ENCODE assay signal across 8 mouse cellular contexts in genomic region chr4:24967251-24967650, GRCm38 (mm10). TPM values are rescaled to one million over a fixed set of nuclear protein-coding genes. Genes with fewer than 3 reads are reported as not detected.
DNase-seq lines count a peak whose midpoint lies in the region; ATAC-seq lines count a peak whose summit lies in the region.

No protein-coding gene starts in this region.

- H3K36me3 ChIP-seq in heart, embryonic 14.5 days (ENCODE audit: control insufficient read depth, insufficient read depth, low read length) = no peaks in the 10 kb centered on the region
- H3K36me3 ChIP-seq in hindbrain, embryonic 14.5 days (replicated peaks; ENCODE audit: control insufficient read depth, insufficient read depth) = no peaks in the 10 kb centered on the region
- H3K36me3 ChIP-seq in midbrain, embryonic 16.5 days (ENCODE audit: control insufficient read depth, insufficient read depth, low read length) = no peaks in the 10 kb centered on the region

- 26% methylated on average over 7 of the region's 7 CpGs for WGBS in heart, embryonic 14.5 days
- WGBS in hindbrain, embryonic 14.5 days = 19% methylated on average over 7 of the region's 7 CpGs
- 13% methylated on average over 7 of the region's 7 CpGs for WGBS in midbrain, embryonic 16.5 days

- H3K9ac ChIP-seq in heart, embryonic 14.5 days (ENCODE audit: low read length) = peak overlapping the region; percentile 76
- peak overlapping the region; percentile 94 for H3K9ac ChIP-seq in hindbrain, embryonic 14.5 days
- 0 out of 2 replicates have a peak overlapping the region, but pooled peaks have one; percentile 34 for H3K9ac ChIP-seq in midbrain, embryonic 16.5 days (ENCODE audit: low read depth, low read length)

- peaks cover 3% of the 10 kb centered on the region; the same call in 1 of the 2 replicates for H3K27me3 ChIP-seq in heart, embryonic 14.5 days (ENCODE audit: control insufficient read depth, insufficient read depth, low read length)
- H3K27me3 ChIP-seq in hindbrain, embryonic 14.5 days (ENCODE audit: control insufficient read depth, insufficient read depth, low read length) = no peaks in the 10 kb centered on the region
- no peaks in the 10 kb centered on the region for H3K27me3 ChIP-seq in midbrain, embryonic 16.5 days (ENCODE audit: control insufficient read depth, insufficient read depth, low read depth, low read length)

- peak overlapping the region; percentile 82 for H3K4me2 ChIP-seq in heart, embryonic 14.5 days (ENCODE audit: low read length)
- H3K4me2 ChIP-seq in hindbrain, embryonic 14.5 days (replicated peaks) = peak overlapping the region; percentile 88
- H3K4me2 ChIP-seq in midbrain, embryonic 16.5 days (ENCODE audit: low read length) = peak overlapping the region; percentile 80

- no peaks in the 10 kb centered on the region; a peak in 1 of 4 replicates for H3K4me1 ChIP-seq in heart, embryonic 14.5 days (ENCODE audit: control insufficient read depth in 2 of 2, insufficient read depth in 2 of 2, low read length in 2 of 2)
- peaks cover 4% of the 10 kb centered on the region; the same call in 1 of the 2 replicates for H3K4me1 ChIP-seq in hindbrain, embryonic 14.5 days (replicated peaks; ENCODE audit: control insufficient read depth, insufficient read depth, low read length)
- H3K4me1 ChIP-seq in midbrain, embryonic 16.5 days (ENCODE audit: control insufficient read depth, insufficient read depth, low read length) = peaks cover 12% of the 10 kb centered on the region; the same call in 1 of the 2 replicates

- no peaks in the 10 kb centered on the region for H3K9me3 ChIP-seq in heart, embryonic 14.5 days (ENCODE audit: control insufficient read depth, low read length)
- no peaks in the 10 kb centered on the region for H3K9me3 ChIP-seq in hindbrain, embryonic 14.5 days (ENCODE audit: control insufficient read depth, low read length)
- H3K9me3 ChIP-seq in midbrain, embryonic 16.5 days (replicated peaks; ENCODE audit: control insufficient read depth, low read length, poor library complexity, severe bottlenecking) = no peaks in the 10 kb centered on the region

- DNase-seq in heart, postnatal 4 days = no peak
- DNase-seq in embryo, embryonic 10 days (ENCODE audit: low spot score) = peak; percentile 41
- DNase-seq in hindbrain, embryonic 14.5 days (ENCODE audit: low spot score) = no peak
- DNase-seq in adrenal gland, postnatal 4 days (ENCODE audit: low spot score in 2 of 2) = no peak
- no peak for DNase-seq in urinary bladder, postnatal 36 days (ENCODE audit: low spot score in 2 of 2)
- DNase-seq in layer of hippocampus, postnatal 36 days = no peak

- ATAC-seq in heart, embryonic 14.5 days (ENCODE audit: insufficient number of reproducible peaks, insufficient read depth, low FRiP score, low read depth) = no peak
- ATAC-seq in hindbrain, embryonic 14.5 days (ENCODE audit: low FRiP score) = no peak
- no peak for ATAC-seq in midbrain, embryonic 16.5 days

- H3K4me3 ChIP-seq in heart, embryonic 14.5 days (ENCODE audit: control insufficient read depth in 1 of 2, insufficient read depth in 1 of 2, low read depth in 1 of 2, low read length in 2 of 2) = peak overlapping the region in 1 of 2 experiments; percentile 59; a peak in 3 of 4 replicates
- H3K4me3 ChIP-seq in hindbrain, embryonic 14.5 days (replicated peaks; ENCODE audit: low read length) = peak overlapping the region; percentile 85
- H3K4me3 ChIP-seq in midbrain, embryonic 16.5 days (ENCODE audit: low read depth, low read length) = peak overlapping the region; percentile 79

- no peak overlapping the region for H3K27ac ChIP-seq in heart, embryonic 14.5 days (replicated peaks in 1 of 2; ENCODE audit: control insufficient read depth in 1 of 2, insufficient read depth in 1 of 2, low read depth in 2 of 2, low read length in 2 of 2)
- no peak overlapping the region for H3K27ac ChIP-seq in hindbrain, embryonic 14.5 days
- H3K27ac ChIP-seq in midbrain, embryonic 16.5 days (ENCODE audit: low read length) = no peak overlapping the region

RNA-seq across cellular contexts. Expression of gene Gpr63, which starts 1.0 kb away (rescaled TPM):
- polyA plus RNA-seq in heart, embryonic 14.5 days (2014; fragmentation: Nextera tagmentation; extraction: Ambion mirVana) = 0.54 and 0.78 TPM in 2 replicates
- 1 to 10 TPM; 3.2 to 4.2 TPM for total RNA-seq in heart, postnatal 4 days (2021)
- 2.2 and 2.7 TPM in 2 replicates for polyA plus RNA-seq in hindbrain, embryonic 14.5 days (2014; fragmentation: Nextera tagmentation; extraction: Ambion mirVana)
- 1.3 and 1.5 TPM in 2 replicates for polyA plus RNA-seq in midbrain, embryonic 16.5 days (2015; fragmentation: Nextera tagmentation; extraction: Ambion mirVana)
- total RNA-seq in adrenal gland, postnatal 4 days (2021) = 1 to 10 TPM; 4.5 to 5.0 TPM
- 10 to 100 TPM; 44.0 to 52.3 TPM for total RNA-seq in layer of hippocampus, postnatal 36 days (2021)

Comparison
In these comparisons a context has a peak if more than half of its experiments do, and no peak if none do; other contexts are left out.
1. H3K9ac ChIP-seq: peak in every context shown above with its lines; median percentile 94 in hindbrain, embryonic 14.5 days; 76 in heart, embryonic 14.5 days; 34 in midbrain, embryonic 16.5 days.
2. RNA of gene Gpr63, which starts 1.0 kb away (total RNA-seq): 44.0 to 52.3 TPM in layer of hippocampus, postnatal 36 days; 4.5 to 5.0 TPM in adrenal gland, postnatal 4 days and 3.2 to 4.2 TPM in heart, postnatal 4 days; every median in the first group is over 4 times any median in the second.
3. Peak in every context shown above with its lines, with median percentiles within 50 percentile points of each other: H3K4me2 ChIP-seq.